Mouse (Mus musculus): Measurements from ENCODE around the gene Mettl23.

GRCm38 (mm10) chr11:116842531-116843260, 382 bp upstream of the Mettl23 start:
- TF ChIP-seq POLR2AphosphoS2 (IDR thresholded peaks at IDR 0.05; ENCODE audit: insufficient read length, low read depth): no peak
- TF ChIP-seq USF1 (IDR thresholded peaks at IDR 0.05; ENCODE audit: low read depth): no peak

All from myocyte (in vitro differentiated cells).